Mouse (Mus musculus): ENCODE measurements around the gene Mif.

The Mif gene

DNA sequence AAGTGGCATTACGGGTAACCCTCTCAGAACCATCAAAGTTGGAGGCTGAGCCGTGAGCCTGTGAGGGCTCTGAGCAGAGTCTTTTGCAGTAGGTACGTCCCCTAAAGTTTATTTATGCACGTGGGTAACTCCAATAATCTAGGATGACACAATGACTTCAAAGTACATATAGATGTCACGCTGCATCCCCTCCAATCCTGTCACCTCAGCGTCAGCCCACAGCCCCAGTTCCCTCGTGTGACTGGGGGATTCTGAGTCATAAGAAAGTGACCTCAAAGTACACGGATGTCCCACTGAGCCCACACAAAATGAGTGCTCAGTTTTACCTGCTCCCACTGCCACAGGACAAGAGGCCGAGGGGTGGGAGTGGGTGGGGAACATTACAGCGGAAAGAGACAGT is 20.9 kb downstream of the Mif start:
- no peak for DNase-seq (ENCODE audit: low read depth, low spot score)

DNA sequence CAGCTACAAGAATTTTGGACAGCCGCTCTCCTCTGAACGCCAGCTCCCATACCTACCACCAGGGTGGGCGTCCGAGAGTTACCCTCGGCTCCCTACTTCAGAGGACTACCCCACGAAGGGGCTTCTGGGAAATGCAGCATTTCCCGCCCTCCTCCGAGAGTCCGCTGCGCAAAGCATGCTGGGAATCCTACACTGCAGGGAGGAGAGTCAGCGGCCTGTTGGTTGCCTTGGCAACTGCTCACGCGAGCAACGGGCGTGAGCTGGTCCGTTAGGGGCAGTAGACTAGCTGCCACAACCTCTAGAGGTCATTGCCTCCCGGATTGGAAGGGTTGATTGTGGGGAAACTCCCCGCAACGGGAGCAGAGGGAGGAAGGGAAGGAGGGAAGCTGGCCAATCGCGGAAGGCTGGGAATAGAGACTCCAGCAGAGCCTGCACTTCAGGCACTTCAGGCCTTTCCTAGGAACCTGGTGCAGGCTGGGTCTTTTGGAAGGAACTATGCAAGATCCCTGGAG is 22.7 kb downstream of the Mif start, which contains the start of gene Gstt2:
Gstt2 (minus strand) TSS at position 177 of the 512 bp plus-strand sequence.
- peak; percentile 100 for DNase-seq (ENCODE audit: low read depth, low spot score)

GRCm38 (mm10) chr10:75835761-75836531 is 24.1 kb downstream of the Mif start:
- peak; percentile 51 for DNase-seq (ENCODE audit: low read depth, low spot score)

GRCm38 (mm10) chr10:75835307-75835706 is 24.7 kb downstream of the Mif start:
- peak; percentile 92 for DNase-seq (ENCODE audit: low read depth, low spot score)

- no peak for DNase-seq (ENCODE audit: low read depth, low spot score)
Measured at GRCm38 (mm10) chr10:75834721-75835120, 25.3 kb downstream of the Mif start.

DNA sequence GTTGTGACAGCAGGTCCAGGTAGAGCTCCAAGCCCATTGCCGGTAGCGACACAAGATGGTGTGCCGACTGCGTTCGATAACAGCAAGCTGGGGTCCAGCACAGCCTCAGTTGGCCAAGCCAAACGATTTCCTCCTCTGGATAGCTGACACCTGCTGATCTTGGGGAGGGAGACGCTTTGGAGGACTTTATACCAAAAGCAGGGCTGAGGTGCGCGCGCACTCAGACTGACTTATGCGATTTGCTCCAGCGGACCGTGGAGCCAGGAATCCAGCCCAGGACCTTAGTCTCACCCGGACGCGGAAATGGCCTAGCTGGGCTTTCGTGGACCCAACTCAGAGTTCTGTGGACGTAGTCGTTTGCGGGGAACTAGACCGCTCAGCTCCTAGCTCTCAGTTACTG is 25.8 kb downstream of the Mif start:
- DNase-seq (ENCODE audit: low read depth, low spot score), result peak; percentile 75

- no peak for DNase-seq (ENCODE audit: low read depth, low spot score)
Measured at GRCm38 (mm10) chr10:75833456-75834080, 26.5 kb downstream of the Mif start.

DNA sequence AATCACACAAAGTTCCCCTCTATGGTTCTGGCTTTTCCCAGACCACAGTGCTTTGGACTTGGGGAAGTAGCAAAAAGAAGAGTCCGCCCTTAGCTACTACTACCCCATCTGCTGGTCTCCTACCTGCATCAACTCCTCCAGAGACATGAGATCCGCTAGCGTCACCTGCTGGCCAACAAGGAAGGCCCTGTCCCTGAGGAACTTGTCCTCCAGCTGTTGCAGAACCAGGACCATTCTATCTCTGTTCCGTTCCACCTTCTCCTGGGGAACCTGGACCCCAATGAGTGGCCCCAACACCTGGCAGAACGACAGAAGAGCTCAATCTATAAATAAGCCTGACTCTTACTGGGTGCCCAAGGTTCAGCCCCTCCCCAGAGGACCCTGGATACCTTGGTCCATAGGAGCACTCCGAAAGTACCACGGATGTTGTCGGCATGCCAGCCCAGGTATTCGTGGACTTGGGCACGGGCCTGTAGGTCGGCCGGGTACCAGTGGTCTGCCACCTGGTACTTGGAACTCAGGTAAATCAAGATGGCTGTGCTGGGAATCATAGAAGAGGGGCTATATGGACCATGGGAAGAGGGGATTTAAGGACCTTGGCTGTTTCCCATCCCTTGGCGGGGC is 27.7 kb downstream of the Mif start:
- peak; percentile 90 for DNase-seq (ENCODE audit: low read depth, low spot score)

- no peak for DNase-seq (ENCODE audit: low read depth, low spot score)
Measured at GRCm38 (mm10) chr10:75830275-75830670, 29.8 kb downstream of the Mif start.

- no peak for DNase-seq (ENCODE audit: low read depth, low spot score)
Measured at GRCm38 (mm10) chr10:75829529-75830274, 30.3 kb downstream of the Mif start.

DNA sequence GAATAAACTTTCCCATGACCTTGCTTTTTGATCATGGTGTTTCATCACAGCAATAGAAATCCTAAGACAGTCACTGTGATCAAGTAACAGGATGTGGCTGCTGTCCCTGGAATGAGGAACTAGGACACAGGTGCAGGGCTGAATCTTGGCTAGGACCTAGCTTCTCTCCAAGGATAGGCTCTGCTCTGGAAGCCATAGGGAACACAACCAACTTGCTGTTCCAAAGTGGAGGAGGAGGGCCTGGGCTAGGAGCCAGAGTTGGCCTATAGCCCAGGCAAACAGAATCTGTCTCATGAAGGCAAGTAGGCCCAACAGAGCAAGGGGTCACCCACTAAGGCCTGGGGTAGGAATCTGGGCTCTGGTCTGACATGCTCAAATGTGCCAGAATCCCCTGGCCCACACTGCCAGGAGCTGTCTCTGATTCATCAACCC is 31.5 kb downstream of the Mif start:
- DNase-seq (ENCODE audit: low read depth, low spot score), result no peak

- no peak for DNase-seq (ENCODE audit: low read depth, low spot score)
Measured at GRCm38 (mm10) chr10:75827668-75828360, 32.2 kb downstream of the Mif start.

GRCm38 (mm10) chr10:75824530-75824929 is 35.5 kb downstream of the Mif start:
- DNase-seq (ENCODE audit: low read depth, low spot score), result no peak

DNA sequence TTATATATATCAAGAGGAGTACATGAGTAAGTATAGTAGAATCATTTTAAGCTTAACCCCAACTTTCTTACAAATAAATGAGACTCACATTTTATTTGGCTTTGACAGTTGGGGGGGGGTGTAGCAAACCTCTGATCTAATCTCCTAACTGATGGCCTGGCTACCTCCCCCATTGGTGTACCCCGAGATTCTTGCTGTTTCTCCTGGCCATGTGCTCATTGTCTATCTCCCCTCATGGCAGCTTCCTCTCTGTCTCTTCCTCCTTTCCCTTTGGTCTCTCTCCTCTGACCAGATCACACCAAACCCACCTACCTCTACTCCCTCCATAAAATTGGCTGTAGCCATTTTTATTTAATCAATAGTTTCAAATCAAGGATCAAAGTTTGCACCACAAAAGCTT is 36.3 kb downstream of the Mif start:
- DNase-seq (ENCODE audit: low read depth, low spot score), result no peak

DNA sequence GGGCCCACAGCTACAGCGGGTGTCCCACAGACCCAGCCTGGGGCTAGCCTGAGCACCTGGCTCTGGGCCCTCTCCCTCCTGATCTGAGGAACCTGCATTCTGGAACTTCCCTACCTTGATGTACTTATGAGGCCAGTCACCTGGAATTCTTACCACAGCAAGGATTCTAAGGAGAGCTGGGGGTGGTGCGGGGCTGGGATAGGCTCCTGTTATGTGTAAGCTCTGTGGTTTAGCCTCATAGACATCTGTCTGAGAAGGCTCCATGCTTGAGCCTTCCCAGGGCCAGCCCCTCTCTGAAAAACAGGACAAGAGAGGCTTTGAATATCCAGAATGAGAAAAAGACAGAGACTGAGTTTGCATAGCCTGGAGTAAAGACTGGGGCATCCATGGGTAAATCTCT is 37.6 kb downstream of the Mif start, which contains the start of gene Gstt4:
Gstt4 (minus strand) TSS at position 101 of the 400 bp plus-strand sequence.
- no peak for DNase-seq (ENCODE audit: low read depth, low spot score)

GRCm38 (mm10) chr10:75819882-75820281 is 40.2 kb downstream of the Mif start:
- DNase-seq (ENCODE audit: low read depth, low spot score), result no peak

- peak; percentile 48 for DNase-seq (ENCODE audit: low read depth, low spot score)
Measured at GRCm38 (mm10) chr10:75818641-75819040, 41.4 kb downstream of the Mif start.

Measured in ES-CJ7 (cell line).